Mouse (Mus musculus): ENCODE measurements around the gene Hist1h4f.
"Not testable (repeated sequence)": the region's sequence is repeated elsewhere in the genome, so short reads cannot be mapped to it uniquely, and the experiment has no call there.

Hist1h4f gene

DNA sequence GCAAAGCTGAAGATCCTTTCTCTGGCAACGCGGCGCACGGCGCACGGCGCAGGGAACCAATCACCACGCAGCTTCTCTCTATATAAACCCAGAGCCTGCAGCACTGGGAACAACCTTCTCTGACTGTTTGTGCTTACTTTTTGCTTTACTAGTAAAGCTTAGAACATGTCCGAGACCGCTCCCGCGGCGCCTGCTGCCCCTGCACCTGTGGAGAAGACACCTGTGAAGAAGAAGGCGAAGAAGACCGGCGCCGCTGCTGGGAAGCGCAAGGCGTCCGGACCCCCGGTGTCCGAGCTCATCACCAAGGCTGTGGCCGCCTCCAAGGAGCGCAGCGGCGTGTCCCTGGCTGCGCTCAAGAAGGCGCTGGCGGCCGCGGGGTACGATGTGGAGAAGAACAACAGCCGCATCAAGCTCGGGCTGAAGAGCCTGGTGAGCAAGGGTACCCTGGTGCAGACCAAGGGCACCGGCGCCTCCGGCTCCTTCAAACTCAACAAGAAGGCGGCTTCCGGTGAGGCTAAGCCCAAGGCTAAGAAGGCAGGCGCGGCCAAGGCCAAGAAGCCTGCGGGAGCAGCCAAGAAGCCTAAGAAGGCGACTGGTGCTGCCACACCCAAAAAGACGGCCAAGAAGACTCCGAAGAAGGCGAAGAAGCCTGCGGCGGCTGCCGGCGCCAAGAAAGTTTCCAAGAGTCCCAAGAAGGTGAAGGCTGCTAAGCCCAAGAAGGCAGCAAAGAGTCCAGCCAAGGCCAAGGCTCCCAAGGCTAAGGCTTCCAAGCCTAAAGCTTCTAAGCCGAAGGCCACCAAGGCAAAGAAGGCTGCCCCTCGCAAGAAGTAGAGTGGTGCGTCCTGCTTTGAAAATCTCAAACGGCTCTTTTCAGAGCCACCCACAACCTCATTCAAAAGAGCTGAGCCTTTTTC, 3.7 kb upstream of the Hist1h4f start:
- no peak for DNase-seq (ENCODE audit: low read depth, low spot score)

DNA sequence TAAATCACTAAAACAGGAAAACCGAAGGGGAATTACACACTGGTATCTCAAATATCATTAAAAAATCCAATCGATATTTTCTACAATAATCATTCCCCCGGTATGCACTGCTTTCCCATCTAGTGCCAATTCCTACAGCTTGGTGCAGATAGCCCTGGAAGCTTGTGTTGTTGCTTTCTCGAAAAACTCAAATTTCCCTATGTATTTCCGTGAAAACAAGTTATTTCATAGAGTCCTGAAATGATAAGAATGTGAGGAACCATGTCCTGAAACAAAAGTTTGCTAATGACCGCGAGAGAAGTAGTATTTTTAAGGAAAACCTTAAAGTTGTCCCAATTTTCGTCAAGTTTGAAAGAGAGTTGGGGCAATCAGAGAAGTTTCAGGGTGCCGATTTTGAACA, 2.9 kb upstream of the Hist1h4f start:
- no peak for DNase-seq (ENCODE audit: low read depth, low spot score)

DNA sequence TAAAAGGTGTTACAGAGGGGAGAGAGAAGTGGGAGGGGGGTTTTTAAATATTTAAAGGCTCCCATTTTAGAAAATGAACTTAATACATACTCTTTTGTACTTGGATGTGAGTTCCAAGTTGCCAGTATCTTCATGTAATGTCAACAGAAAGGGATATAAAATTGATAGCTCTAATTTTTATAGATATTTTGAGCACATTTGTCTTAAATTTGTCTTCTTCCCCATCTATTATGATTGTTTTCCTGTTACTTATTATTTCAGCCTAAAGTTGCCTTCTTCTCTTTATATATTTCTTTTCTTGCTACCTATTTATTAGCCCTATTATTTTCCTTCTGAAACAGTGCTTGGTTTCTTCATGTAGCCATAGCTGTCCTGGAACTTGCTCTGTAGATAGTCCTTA, 1.5 kb upstream of the Hist1h4f start, which contains the start of gene Hist1h1d:
Gene Hist1h1d, plus strand, starts transcription at position 301 of the 400 bp plus-strand sequence.
- DNase-seq (ENCODE audit: low read depth, low spot score) = no peak

DNA sequence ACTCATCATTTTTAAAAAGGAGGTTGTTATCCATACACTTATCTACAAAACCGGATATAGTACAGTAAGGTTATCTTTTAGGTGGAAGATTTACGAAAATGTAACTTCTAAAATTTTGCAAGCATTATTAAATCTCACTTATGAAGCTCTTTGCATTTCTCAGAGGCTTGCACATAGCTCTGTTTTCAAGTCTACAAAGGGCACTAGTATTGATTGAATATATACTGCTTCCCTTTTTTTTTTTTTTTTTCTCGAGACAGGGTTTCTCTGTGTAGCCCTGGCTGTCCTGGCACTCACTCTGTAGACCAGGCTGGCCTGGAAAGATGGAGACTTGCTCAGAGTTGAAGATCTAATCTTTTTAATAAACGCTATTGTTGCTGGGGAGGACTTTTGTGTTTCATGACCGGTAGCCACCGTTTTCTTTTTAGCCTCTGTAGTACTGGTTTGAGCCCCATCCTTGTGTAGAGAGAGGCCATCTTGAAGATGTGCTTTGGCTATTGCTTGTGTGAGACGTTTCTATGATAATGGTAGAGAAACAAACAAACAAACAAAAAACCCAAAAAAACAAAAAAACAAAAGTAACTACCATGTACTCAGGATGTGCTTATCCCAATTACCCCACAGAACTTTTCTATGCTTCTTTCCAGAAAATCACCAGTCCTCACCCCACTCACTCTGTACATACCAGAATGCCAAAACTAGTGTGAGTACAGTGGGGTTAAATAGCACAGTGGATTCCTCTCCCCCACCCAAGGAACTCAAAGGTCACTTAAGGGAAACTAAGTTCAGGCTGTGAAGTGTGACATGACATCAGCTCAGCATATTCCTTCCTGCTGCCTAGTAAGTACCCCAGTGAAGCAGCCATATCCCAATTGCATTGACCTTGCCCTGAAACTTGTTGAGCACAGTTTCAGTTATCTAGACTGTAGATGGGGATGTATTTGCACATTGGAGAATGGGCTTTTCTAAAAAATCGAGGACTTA, 775 bp upstream of the Hist1h4f start:
- no peak for DNase-seq (ENCODE audit: low read depth, low spot score)

DNA sequence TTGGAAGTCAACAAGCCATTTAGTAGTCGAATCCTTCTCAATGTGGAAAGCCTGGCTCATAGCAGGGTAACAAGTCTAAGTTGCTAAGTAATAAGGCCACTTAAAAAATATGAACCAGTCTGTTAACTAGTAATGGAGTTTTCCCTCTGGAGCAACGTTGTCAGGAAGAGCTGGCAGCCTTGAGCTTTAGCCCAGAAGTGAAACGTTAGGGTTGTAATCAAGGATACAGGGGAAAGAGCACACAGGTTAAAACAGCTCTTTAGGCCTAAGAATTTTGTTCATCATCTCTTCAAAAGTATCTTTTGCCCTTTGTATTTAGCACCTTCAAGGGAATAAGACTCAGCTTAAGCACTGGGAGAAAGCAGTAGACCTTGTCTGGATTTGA, 695 bp downstream of the Hist1h4f start:
- no peak for DNase-seq (ENCODE audit: low read depth, low spot score)

DNA sequence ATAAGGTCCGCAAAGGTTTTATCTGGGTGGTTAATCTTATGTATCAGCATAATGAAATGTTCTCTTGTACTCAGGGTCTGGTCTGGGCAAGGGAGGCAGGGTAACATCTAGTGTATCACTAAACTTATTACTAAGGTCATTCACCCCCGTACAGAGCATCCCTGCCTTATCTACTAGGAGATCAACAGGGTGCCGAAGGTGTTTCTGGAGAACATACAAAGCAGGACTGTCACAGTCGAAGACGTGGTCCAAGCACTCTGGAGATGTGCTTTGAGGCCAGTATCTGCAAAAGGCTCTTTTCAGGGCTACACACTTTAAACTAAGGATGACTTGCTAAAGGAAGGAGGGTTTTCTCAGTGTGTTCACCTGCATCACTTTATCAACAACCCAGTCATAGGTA, 4.8 kb downstream of the Hist1h4f start:
- no peak for DNase-seq (ENCODE audit: low read depth, low spot score)

DNA sequence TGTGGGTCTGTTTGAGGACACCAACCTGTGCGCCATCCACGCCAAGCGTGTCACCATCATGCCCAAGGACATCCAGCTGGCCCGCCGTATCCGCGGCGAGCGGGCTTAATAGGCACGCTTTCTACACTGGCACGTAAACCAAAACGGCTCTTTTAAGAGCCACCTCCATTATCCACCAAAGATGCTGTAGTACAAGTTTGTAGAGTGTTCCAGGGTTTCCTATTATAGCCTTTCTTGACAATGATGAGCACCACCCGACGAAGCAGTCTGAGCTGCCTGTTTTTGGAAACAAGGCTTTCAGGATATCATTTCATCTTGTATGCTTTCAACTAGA, 6.7 kb downstream of the Hist1h4f start:
- not testable (repeated sequence) for DNase-seq (ENCODE audit: low read depth, low spot score)

DNA sequence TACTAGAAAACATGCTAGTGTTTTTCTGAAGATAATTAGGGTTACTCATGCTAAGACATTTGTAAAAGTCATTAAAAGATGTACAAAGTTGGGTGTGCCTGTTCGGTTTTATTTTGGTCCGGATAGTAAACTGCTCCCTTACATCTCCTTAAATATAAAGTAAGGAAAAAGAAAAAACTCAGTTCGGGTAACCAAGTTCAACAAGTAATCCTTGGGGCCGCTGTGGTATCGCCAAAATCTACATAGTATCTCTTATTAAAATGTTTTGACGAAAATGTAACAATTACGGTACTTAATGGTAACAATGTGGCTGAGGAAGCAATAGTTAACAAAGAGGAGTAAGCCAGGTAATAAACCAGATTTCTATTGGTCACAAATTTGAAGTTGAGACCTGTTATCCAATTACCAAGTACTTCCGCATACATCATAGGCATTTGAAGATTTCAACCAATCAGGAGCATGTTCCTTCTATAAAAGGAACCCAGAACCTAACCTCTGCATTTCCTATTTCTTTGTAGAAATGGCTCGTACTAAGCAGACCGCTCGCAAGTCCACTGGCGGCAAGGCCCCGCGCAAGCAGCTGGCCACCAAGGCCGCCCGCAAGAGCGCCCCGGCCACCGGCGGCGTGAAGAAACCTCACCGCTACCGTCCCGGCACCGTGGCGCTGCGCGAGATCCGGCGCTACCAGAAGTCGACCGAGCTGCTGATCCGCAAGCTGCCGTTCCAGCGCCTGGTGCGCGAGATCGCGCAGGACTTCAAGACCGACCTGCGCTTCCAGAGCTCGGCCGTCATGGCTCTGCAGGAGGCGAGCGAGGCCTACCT, 7.3 kb downstream of the Hist1h4f start, which contains the start of gene Hist1h3f:
Gene Hist1h3f, plus strand, starts transcription at position 88 of the 822 bp plus-strand sequence.
- DNase-seq (ENCODE audit: low read depth, low spot score) = peak; percentile 90

DNA sequence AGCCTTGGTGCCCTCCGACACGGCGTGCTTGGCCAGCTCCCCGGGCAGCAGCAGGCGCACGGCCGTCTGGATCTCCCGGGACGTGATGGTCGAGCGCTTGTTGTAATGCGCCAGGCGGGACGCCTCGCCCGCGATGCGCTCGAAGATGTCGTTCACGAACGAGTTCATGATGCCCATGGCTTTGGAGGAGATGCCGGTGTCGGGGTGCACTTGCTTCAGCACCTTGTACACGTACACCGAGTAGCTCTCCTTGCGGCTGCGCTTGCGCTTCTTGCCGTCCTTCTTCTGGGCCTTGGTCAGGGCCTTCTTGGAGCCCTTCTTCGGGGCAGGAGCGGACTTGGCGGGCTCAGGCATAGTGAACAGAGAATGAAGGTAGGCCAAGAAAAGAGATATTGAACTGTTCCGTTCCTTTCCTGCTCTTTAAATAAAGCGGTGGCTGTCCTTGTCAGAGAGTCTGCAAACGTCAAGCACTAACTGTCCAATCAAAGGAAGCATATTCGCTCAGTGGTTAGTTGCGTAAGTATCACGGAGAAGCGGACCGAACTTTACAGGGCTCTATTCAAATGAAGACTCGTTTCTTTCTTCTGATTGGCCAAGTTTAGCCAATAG, 8.3 kb downstream of the Hist1h4f start, which contains the start of gene Hist1h2bh:
Gene Hist1h2bh, minus strand, starts transcription at position 394 of the 609 bp plus-strand sequence.
- DNase-seq (ENCODE audit: low read depth, low spot score) = not testable (repeated sequence)

DNA sequence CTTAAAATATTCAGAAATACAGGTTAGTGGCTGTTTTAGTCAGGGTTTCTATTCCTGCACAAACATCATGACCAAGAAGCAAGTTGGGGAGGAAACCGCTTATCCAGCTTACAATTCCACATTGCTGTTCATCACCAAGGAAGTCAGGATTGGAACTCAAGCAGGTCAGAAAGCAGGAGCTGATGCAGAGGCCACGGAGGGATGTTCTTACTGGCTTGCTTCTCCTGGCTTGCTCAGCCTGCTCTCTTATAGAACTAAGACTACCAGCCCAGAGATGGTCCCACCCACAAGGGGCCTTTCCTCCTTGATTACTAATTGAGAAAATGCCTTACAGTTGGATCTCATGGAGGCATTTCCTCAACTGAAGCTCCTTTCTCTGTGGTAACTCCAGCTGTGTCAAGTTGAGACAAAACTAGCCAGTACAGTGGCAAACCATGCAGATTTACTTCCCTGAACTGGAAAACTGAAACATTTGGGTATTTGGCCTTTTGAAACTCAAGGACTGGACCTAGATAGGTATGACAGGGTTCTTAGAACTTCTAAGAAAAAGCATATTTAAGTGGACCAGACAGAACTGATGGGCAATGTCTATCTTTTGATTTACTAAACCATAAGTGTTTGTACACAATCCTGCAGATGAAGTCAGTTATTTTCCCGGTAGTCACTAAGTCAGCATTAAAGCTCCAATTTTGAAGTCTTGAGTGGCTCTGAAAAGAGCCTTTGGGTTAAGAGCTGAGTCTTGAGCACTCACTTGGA, 9.0 kb downstream of the Hist1h4f start:
- DNase-seq (ENCODE audit: low read depth, low spot score) = not testable (repeated sequence)

DNA sequence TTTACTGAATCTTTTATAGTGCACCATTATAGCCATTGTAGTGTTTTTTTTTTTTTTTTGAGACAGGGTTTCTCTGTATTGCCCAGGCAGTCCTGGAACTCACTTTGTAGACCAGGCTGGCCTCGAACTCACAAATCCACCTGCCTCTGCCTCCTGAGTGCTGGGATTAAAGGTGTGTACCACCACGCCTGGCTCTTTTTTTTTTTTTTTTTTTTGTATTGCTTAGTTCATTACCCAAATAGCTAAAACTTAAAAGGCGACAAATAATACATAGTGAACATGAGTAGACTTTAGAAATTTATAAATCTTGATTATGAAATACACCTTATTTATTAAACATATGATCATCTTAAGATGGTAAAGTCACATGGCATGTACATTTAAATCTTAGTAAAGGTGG, 10.0 kb downstream of the Hist1h4f start:
- no peak for DNase-seq (ENCODE audit: low read depth, low spot score)

DNA sequence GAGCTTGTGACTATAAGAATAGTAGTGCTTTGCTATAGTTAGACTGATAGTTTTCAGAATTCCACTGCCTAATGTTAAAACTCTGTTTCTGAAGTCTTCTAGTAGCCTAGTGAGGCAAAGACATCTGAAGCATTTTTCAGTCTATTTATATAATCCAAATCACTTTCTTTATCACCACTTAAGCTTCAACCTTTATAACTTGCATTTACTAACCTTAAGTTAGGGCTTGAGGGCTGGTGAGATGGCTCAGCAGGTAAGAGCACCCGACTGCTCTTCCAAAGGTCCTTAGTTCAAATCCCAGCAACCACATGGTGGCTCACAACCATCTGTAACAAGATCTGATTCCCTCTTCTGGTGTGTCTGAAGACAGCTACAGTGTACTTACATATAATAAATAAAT, 11.6 kb downstream of the Hist1h4f start:
- not testable (repeated sequence) for DNase-seq (ENCODE audit: low read depth, low spot score)

DNA sequence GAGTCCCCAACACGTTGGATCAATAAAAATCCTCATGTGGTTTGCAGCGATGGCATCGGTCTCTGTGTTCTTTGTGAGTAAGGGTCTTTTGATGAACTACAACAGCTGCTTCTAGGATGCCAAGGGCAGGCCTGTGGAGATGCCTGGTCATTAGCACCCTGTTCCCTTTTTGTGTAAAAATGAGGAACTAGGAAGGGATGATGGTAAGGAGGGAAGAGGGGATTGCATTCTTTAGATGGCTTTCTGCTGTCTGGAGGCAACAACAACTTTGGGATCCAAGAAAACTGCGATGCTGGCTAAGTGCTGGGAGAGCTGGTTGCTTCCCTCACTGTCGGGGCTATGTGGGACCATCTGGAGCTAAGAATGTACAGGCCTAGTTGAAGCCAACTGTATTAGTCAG, 13.2 kb downstream of the Hist1h4f start:
- no peak for DNase-seq (ENCODE audit: low read depth, low spot score)

DNA sequence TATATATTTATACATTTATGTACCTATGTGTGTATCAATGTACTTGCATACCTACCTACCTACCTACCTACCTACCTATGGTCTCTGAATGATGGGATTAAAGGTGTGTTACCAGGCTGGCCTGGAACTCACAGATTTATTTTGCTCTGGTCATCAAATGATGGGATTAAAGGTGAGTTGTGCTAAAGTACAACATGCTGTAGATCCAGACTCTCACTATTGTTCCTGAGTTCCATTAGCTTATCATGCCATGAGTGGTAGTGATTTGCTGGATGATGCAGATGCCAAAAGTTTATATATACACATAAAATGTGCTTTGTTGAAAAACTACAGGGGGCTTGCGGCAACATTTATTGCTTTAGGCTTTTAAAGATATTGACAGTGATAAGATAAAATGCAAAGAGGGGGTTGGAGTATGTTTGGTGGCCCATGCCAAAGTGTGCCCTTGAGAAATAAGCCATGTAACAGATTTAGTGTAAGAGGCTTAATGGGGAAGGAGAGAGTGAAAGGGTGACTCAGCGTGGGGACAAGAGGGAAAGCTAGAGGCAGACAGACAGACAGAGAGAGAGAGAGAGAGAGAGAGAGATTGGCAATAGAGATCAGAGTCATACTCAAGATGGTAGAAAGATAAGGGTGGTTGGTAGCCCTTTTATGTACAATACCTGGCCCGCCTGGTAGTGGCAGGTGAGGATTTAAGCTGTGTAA, 14.3 kb downstream of the Hist1h4f start:
- DNase-seq (ENCODE audit: low read depth, low spot score) = no peak

DNA sequence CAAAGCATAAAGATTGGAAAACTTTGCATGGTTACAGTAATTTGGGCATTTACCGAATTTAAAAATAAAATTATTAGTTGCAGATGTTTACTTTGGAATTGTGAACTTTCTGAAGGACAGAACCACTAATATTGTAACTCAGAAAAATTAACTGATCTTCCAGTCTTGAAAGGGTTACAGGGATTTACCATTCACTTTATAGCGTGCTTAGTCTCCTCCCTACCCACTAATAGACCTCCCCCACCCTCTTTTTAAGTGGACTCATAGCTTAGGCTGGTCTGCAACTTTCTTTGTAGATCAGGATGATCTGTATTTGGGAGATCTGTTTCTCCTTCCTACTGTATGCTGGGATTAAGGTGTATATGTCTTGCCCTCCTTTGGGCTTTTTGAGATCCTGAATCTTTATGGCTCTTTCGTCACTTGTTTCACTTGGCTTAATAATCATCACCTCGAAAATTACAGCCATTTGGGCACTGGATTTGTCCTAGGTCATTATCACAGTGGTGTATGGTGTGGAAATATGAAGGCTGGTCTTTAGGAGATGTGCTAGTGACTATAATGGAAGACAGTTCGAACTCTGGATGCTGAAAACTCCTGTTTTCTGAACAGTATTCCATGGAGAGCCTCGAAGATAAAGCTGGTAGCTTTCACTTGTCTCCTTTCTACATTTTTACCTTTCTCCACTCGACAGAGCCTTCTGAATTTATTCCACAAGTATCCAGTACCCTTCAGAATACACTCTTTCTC, 15.2 kb downstream of the Hist1h4f start:
- no peak for DNase-seq (ENCODE audit: low read depth, low spot score)

DNA sequence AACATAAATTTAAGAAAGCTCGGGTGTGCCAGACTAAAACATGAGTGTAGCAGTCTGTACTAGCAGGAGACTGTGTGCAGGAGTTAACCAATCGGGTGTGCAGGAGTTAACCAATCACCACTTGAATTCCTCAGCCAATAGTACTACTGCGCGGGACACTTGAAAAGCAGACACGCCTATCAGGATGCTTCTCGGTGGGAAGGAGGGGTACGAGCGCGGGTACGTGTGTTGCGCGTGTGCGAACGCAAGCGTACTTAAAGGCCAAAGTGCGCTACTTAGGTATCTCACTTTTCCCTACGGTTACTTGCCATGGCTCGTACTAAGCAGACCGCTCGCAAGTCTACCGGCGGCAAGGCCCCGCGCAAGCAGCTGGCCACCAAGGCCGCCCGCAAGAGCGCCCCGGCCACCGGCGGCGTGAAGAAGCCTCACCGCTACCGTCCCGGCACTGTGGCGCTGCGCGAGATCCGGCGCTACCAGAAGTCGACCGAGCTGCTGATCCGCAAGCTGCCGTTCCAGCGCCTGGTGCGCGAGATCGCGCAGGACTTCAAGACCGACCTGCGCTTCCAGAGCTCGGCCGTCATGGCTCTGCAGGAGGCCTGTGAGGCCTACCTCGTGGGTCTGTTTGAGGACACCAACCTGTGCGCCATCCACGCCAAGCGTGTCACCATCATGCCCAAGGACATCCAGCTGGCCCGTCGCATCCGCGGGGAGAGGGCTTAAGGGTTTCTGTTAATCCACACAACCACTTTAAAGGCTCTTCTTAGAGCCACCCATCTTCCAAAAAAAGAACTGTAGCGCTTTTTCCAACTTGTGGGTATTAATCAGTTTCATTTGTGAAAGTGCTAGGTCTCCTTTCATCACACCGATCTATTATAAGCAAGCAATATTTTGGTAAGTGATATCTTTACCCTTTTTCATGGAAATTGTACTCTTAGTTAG, 16.0 kb downstream of the Hist1h4f start, which contains the start of gene Hist1h3g:
Gene Hist1h3g, plus strand, starts transcription at position 286 of the 939 bp plus-strand sequence.
- peak; percentile 79 for DNase-seq (ENCODE audit: low read depth, low spot score)

DNA sequence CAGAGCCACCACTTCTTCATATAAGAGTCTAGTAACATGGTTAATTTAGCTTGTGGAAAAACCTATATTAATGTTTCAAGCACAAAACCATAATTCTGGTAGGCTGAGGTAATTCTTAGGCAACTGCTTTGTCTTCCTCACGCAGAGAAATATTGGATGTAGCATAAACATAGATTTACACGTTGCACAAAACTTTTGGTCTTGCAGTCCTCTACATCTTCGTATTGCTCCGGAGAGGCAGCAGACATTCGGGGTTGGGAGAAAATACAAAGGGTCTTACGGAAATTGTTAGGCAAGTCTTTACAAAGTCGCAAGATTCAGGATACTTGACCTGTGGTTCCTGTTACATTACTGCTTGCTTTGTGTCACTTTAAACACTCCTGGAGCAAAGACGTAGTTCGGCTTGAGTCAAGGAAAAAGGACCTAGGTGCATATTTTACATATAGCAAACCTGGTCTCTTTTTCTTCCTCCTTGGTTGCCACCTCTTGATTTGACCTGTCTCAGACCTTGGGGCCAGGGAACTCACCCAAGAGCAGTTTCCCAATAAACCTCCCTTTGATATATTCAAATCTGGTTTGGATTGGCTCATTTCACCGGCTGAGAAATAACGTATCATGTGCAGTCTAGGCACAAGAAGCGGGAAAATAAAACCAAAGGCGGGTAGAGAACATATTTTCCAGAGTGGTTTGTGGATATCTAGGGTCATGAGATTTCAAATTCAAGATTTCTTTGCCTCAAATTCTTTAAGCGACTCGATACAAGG, 16.9 kb downstream of the Hist1h4f start:
- no peak for DNase-seq (ENCODE audit: low read depth, low spot score)
